Mouse (Mus musculus) bone marrow macrophage, adult 2 months (primary cell): Measurements from ENCODE around the gene Gm20388.

Experiments used
- CTCF ChIP-seq: IDR thresholded peaks from 2 replicates; pipeline ENCODE4 v1.5.1; 2012; ENCODE audit warnings: low read depth, mild to moderate bottlenecking, low read length, moderate library complexity
- POLR2A ChIP-seq: IDR thresholded peaks from 2 replicates; pipeline ENCODE4 v1.6.1; 2012; ENCODE audit warnings: mild to moderate bottlenecking, low read depth, low read length, borderline replicate concordance

- TF ChIP-seq CTCF (no peak), POLR2A (no peak)
Observed at GRCm38 (mm10) chr8:121134102-121134501, 1223.5 kb downstream of the Gm20388 start.
